Mouse (Mus musculus) limb, embryonic 13.5 days (tissue): Measurements from ENCODE around the gene Ptprg. TPM values are rescaled to one million over a fixed set of nuclear protein-coding genes. Genes with fewer than 3 reads are reported as not detected.

Experiments
- ATAC-seq: fragments of 200-750 bp; cut with Nextera tagmentation; 2 replicates; pipeline ENCODE4 v1.8.0; 2017; ENCODE audit warnings: low read depth, moderate number of reproducible peaks, moderate TSS enrichment; ENCODE audit not compliant: low FRiP score
- H3K27ac ChIP-seq: fragments of 300-500 bp; sonication (generic); 2 replicates; pipeline ENCODE4 v1.5.1; 2015; ENCODE audit warnings: inconsistent platforms, mild to moderate bottlenecking, moderate library complexity
- H3K27me3 ChIP-seq: fragments of 300-500 bp; sonication (generic); 2 replicates; pipeline ENCODE4 v1.6.1; 2015; ENCODE audit warnings: mild to moderate bottlenecking, inconsistent platforms
- H3K36me3 ChIP-seq: fragments of 300-500 bp; sonication (generic); 2 replicates; pipeline ENCODE4 v1.6.1; 2015; ENCODE audit warnings: inconsistent platforms, mild to moderate bottlenecking, moderate library complexity
- H3K4me1 ChIP-seq: fragments of 300-500 bp; sonication (generic); 2 replicates; pipeline ENCODE4 v1.6.1; 2015; ENCODE audit warnings: inconsistent platforms
- H3K4me2 ChIP-seq: fragments of 300-500 bp; sonication (generic); replicated peaks from 2 replicates; pipeline ENCODE4 v1.6.1; 2015; ENCODE audit warnings: inconsistent platforms, mild to moderate bottlenecking, moderate library complexity
- H3K4me3 ChIP-seq: fragments of 300-500 bp; sonication (generic); 2 replicates; pipeline ENCODE4 v1.5.1; 2015; ENCODE audit warnings: moderate library complexity, mild to moderate bottlenecking, inconsistent platforms
- H3K9ac ChIP-seq: fragments of 300-500 bp; sonication (generic); 2 replicates; pipeline ENCODE4 v1.6.1; 2015; ENCODE audit warnings: mild to moderate bottlenecking, inconsistent platforms
- H3K9me3 ChIP-seq: fragments of 300-500 bp; sonication (generic); 2 replicates; pipeline ENCODE4 v1.6.1; 2016; ENCODE audit warnings: inconsistent platforms
- WGBS: fragments of 180-500 bp; shearing (Covaris S2); methylation state at CpG from one replicate; pipeline ENCODE4 v1.1.7; 2015; 5-methylcytosine and 5-hydroxymethylcytosine counted together
- polyA plus RNA-seq: library from polyadenylated mRNA; unstranded; fragments of >200 nt; fragmentation: Nextera tagmentation; extraction: Ambion mirVana; gene quantifications from 2 replicates; pipeline ENCODE4 v1.2.1, GENCODE M21; 2015

Gene Ptprg
- polyA plus RNA-seq, 1 experiment from 2014 or later: 38.4 TPM

- 25% methylated on average over 4 of the region's 4 CpGs for WGBS
- no peak overlapping the region for H3K27ac ChIP-seq
- H3K27me3 ChIP-seq: no peaks in the 10 kb centered on the region
- H3K4me3 ChIP-seq: no peak overlapping the region
- no peaks in the 10 kb centered on the region for H3K36me3 ChIP-seq
- peaks cover 33% of the 10 kb centered on the region for H3K4me1 ChIP-seq
- no peak overlapping the region for H3K4me2 ChIP-seq
- no peak overlapping the region for H3K9ac ChIP-seq
- no peaks in the 10 kb centered on the region for H3K9me3 ChIP-seq
- no peak for ATAC-seq
Observed at GRCm38 (mm10) chr14:12079833-12080401, 526.6 kb downstream of the Ptprg start.

- Histone ChIP-seq H3K4me1 (peaks cover 41% of the 10 kb centered on the region), H3K4me3 (no peak overlapping the region), H3K9ac (no peak overlapping the region), H3K27ac (no peak overlapping the region), H3K4me2 (no peak overlapping the region), H3K9me3 (no peaks in the 10 kb centered on the region), H3K36me3 (no peaks in the 10 kb centered on the region), H3K27me3 (no peaks in the 10 kb centered on the region)
- 18% methylated on average over 6 of the region's 6 CpGs for WGBS
- ATAC-seq: no peak
Observed at GRCm38 (mm10) chr14:12082131-12082921, 529.0 kb downstream of the Ptprg start.

- no peak for ATAC-seq
- H3K9me3 ChIP-seq: no peaks in the 10 kb centered on the region
- no peaks in the 10 kb centered on the region for H3K36me3 ChIP-seq
- H3K27ac ChIP-seq: no peak overlapping the region
- no peak overlapping the region for H3K4me2 ChIP-seq
- H3K4me3 ChIP-seq: no peak overlapping the region
- H3K9ac ChIP-seq: no peak overlapping the region
- WGBS: 60% methylated on average over 4 of the region's 4 CpGs
- H3K27me3 ChIP-seq: no peaks in the 10 kb centered on the region
- H3K4me1 ChIP-seq: peaks cover 36% of the 10 kb centered on the region
Observed at GRCm38 (mm10) chr14:12084076-12084475, 530.7 kb downstream of the Ptprg start.

GRCm38 (mm10) chr14:12085078-12085477 lies 531.7 kb downstream of the Ptprg start:
- Histone ChIP-seq H3K27ac (no peak overlapping the region), H3K36me3 (no peaks in the 10 kb centered on the region), H3K27me3 (no peaks in the 10 kb centered on the region), H3K9ac (no peak overlapping the region), H3K4me2 (no peak overlapping the region), H3K4me1 (peaks cover 30% of the 10 kb centered on the region), H3K9me3 (no peaks in the 10 kb centered on the region), H3K4me3 (no peak overlapping the region)
- no peak for ATAC-seq
- WGBS: 76% methylated on average over 4 of the region's 4 CpGs

- WGBS: 69% methylated on average over 5 of the region's 5 CpGs
Observed at GRCm38 (mm10) chr14:12086167-12086566, 532.8 kb downstream of the Ptprg start.

GRCm38 (mm10) chr14:12089954-12090353 lies 536.6 kb downstream of the Ptprg start:
- ATAC-seq: no peak
- H3K27me3 ChIP-seq: no peaks in the 10 kb centered on the region

More at GRCm38 (mm10) chr14:12086167-12086566, 532.8 kb downstream of the Ptprg start:
- Histone ChIP-seq H3K9me3 (no peaks in the 10 kb centered on the region), H3K9ac (no peak overlapping the region), H3K4me1 (peaks cover 36% of the 10 kb centered on the region), H3K27ac (no peak overlapping the region), H3K36me3 (no peaks in the 10 kb centered on the region), H3K4me2 (no peak overlapping the region), H3K27me3 (no peaks in the 10 kb centered on the region), H3K4me3 (no peak overlapping the region)
- ATAC-seq: peak; percentile 36; the same call in 1 of the 2 replicates

GRCm38 (mm10) chr14:12091730-12092129 lies 538.4 kb downstream of the Ptprg start:
- Histone ChIP-seq H3K36me3 (no peaks in the 10 kb centered on the region), H3K27ac (no peak overlapping the region), H3K9ac (no peak overlapping the region), H3K27me3 (no peaks in the 10 kb centered on the region), H3K9me3 (no peaks in the 10 kb centered on the region), H3K4me2 (no peak overlapping the region), H3K4me3 (no peak overlapping the region), H3K4me1 (peaks cover 21% of the 10 kb centered on the region)
- no peak for ATAC-seq
- 40% methylated on average over 3 of the region's 3 CpGs for WGBS

More at GRCm38 (mm10) chr14:12089954-12090353, 536.6 kb downstream of the Ptprg start:
- Histone ChIP-seq H3K4me3 (no peak overlapping the region), H3K4me1 (peaks cover 29% of the 10 kb centered on the region), H3K27ac (no peak overlapping the region), H3K9ac (no peak overlapping the region), H3K4me2 (no peak overlapping the region), H3K36me3 (no peaks in the 10 kb centered on the region), H3K9me3 (no peaks in the 10 kb centered on the region)

GRCm38 (mm10) chr14:12099390-12100333 lies 546.3 kb downstream of the Ptprg start:
- Histone ChIP-seq H3K4me1 (peaks cover 21% of the 10 kb centered on the region), H3K36me3 (no peaks in the 10 kb centered on the region), H3K4me2 (no peak overlapping the region), H3K9ac (no peak overlapping the region), H3K4me3 (no peak overlapping the region), H3K27ac (no peak overlapping the region), H3K27me3 (no peaks in the 10 kb centered on the region), H3K9me3 (no peaks in the 10 kb centered on the region)
- no peak for ATAC-seq
- WGBS: 14% methylated on average over 12 of the region's 12 CpGs

- H3K4me2 ChIP-seq: no peak overlapping the region
- H3K4me3 ChIP-seq: no peak overlapping the region
- H3K4me1 ChIP-seq: peaks cover 21% of the 10 kb centered on the region
- no peak overlapping the region for H3K27ac ChIP-seq
- no peaks in the 10 kb centered on the region for H3K9me3 ChIP-seq
- H3K36me3 ChIP-seq: no peaks in the 10 kb centered on the region
- no peak overlapping the region for H3K9ac ChIP-seq
- no peaks in the 10 kb centered on the region for H3K27me3 ChIP-seq
- WGBS: 68% methylated on average over 11 of the region's 11 CpGs
- ATAC-seq: no peak
Observed at GRCm38 (mm10) chr14:12102389-12103325, 549.3 kb downstream of the Ptprg start.

GRCm38 (mm10) chr14:12104297-12105155 lies 551.2 kb downstream of the Ptprg start:
- no peak overlapping the region for H3K4me3 ChIP-seq
- peaks cover 11% of the 10 kb centered on the region for H3K4me1 ChIP-seq
- H3K4me2 ChIP-seq: no peak overlapping the region
- H3K27ac ChIP-seq: no peak overlapping the region
- H3K27me3 ChIP-seq: no peaks in the 10 kb centered on the region
- WGBS: 80% methylated on average over 12 of the region's 12 CpGs
- no peak overlapping the region for H3K9ac ChIP-seq
- no peaks in the 10 kb centered on the region for H3K9me3 ChIP-seq
- ATAC-seq: no peak
- no peaks in the 10 kb centered on the region for H3K36me3 ChIP-seq

GRCm38 (mm10) chr14:12105156-12105430 lies 551.8 kb downstream of the Ptprg start:
- no peak overlapping the region for H3K4me3 ChIP-seq
- no peak overlapping the region for H3K9ac ChIP-seq
- no peak for ATAC-seq
- H3K9me3 ChIP-seq: no peaks in the 10 kb centered on the region
- no peaks in the 10 kb centered on the region for H3K27me3 ChIP-seq
- no peak overlapping the region for H3K4me2 ChIP-seq
- no peak overlapping the region for H3K27ac ChIP-seq
- 60% methylated on average over 2 of the region's 2 CpGs for WGBS
- peaks cover 5% of the 10 kb centered on the region; the same call in 1 of the 2 replicates for H3K4me1 ChIP-seq
- no peaks in the 10 kb centered on the region for H3K36me3 ChIP-seq
